Mouse (Mus musculus) urinary bladder, postnatal 10 days (tissue): ENCODE measurements around the gene Fate1.
"Not testable (repeated sequence)": the region's sequence is repeated elsewhere in the genome, so short reads cannot be mapped to it uniquely, and the experiment has no call there.

Experiments
- DNase-seq: peaks from one replicate; pipeline ENCODE4 v3.0.0; 2022; ENCODE audit warnings: low spot score

Fate1 gene

DNA sequence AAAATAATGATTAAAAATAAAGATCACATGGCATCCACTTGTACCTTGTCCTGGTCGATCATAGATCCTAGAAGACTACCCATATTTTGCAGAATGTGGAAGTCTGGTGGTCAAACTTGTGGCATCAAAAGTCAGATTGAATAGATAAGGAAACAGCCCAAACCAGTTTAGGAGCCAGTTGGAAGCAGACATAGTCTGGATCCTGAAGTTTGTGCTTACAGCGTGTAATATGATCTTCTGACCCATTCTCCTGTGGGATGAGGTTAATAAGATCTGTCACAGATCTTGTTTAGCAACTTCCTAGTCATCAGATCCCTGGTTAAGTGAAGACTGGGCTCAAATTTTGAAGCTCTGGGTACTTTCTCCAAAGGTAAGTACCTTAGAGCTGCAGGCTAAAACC lies at the start of gene Fate1:
Gene Fate1, plus strand, starts transcription at position 301 of the 400 bp plus-strand sequence.
- DNase-seq: no peak

- DNase-seq: no peak
These were observed 26.2 kb upstream of the Fate1 start for GRCm38 (mm10) chrX:71946631-71947030.

DNA sequence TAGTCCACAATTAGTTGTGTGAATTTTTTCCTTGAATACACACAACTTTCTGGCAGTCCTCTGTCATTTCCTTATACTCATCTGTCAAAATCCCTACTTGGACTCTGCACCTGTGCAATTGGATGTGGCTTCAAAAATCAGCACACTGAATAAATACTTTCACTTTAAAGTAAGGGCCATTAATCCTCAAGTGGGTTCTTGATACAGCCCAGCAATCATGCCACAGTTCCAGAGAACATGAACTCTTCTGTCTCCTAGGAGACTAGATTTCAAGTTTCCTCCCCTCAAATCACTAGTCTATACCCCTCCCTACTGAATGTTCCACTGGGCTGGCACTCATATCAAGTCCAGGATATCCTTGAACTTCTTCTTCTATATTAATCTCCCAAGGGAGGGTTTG lies 14.4 kb upstream of the Fate1 start:
- DNase-seq: no peak

GRCm38 (mm10) chrX:71962073-71963051 lies 10.4 kb upstream of the Fate1 start, which contains the start of gene Prrg3:
Gene Prrg3 (plus strand): TSS chrX:71962624.
- DNase-seq: peak; percentile 8

- DNase-seq: no peak
These were observed 9.4 kb upstream of the Fate1 start for GRCm38 (mm10) chrX:71963275-71963912.

GRCm38 (mm10) chrX:71968216-71968615 lies 4.6 kb upstream of the Fate1 start:
- no peak for DNase-seq

- no peak for DNase-seq
These were observed 4.0 kb upstream of the Fate1 start for GRCm38 (mm10) chrX:71968816-71969215.

- no peak for DNase-seq
These were observed 1.5 kb upstream of the Fate1 start for GRCm38 (mm10) chrX:71971325-71971724.

GRCm38 (mm10) chrX:71977681-71978080 lies 4.9 kb downstream of the Fate1 start:
- DNase-seq: not testable (repeated sequence)

GRCm38 (mm10) chrX:71980443-71980842 lies 7.7 kb downstream of the Fate1 start:
- no peak for DNase-seq

DNA sequence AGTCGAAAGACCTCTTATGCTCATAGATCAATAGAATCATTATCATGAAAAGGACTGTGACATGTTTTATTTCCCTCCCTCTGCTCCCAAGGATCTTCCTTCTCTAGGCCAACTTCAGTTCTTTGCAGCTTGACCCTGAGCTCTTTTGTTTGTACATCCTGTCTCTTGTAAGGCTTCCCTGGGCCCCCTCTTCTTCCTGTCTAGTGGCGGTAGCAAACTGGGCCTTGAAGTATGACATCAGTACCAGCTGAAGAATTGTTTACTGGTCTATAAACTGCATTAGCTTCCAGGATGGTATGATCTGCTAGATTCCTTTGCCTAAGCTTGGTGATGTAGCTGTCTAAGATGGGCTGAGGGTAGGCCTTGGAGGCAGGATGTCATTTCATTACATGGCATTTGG lies 8.5 kb downstream of the Fate1 start:
- DNase-seq: no peak

- DNase-seq: no peak
These were observed 10.4 kb downstream of the Fate1 start for GRCm38 (mm10) chrX:71983205-71983604.

DNA sequence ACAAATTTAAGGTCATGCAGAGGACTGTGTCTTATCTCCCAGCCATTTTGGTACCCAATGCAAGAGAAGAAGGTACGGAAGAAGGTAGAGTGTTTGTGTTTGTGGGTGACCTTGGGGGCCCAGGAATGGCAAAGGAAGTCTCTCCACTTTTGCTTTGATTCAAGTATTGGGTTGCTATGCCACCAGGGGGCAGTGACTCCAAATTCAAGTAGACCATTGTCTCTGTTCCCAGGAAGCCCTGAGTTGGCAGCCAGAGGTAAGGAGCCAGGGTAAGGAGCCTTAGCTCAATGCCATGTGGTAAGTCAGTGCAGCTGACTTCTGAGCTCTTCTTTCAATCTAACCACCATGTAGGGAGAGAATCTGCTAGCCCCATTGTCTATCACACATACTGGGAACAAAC lies 11.0 kb downstream of the Fate1 start:
- DNase-seq: no peak

DNA sequence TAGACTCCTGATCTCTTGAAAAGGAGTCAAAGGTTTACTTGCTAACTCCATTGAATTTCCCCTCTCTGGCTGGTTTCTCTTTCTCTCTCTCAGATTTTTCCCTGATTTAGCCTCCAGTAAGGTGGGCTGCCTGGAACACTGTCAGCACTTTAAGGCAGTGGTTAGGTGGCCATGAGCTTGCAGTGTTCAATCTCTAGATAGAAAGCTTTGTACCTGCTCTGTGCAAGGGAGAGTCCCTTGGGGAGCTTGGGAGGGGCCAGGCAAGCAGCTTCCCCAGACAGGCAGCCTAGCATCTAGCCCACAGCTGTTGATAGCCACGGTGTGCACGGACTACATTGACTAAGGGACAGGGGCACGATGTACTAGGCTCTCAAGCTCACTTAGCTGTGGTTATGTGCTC lies 18.8 kb downstream of the Fate1 start, which contains the start of gene Cnga2:
Gene Cnga2, plus strand, starts transcription at position 301 of the 400 bp plus-strand sequence.
- DNase-seq: no peak

DNA sequence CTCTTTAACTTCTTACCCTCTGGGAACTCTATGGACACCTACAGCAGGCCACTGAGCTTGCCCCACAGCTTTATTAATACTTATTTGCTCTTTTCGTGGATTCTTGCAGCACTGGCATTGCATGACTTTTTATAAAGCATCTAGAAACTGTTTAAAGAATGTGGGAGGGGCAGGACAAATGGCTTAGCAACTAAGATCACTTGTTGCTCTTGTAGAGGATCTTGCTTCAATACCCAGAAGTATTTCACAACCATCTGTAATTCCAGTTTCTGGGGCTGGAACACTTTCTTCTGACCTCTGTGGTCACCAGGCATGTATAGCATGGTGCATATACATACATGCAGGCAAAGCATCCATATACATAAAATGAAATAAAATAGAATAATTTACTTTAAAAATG lies 23.2 kb downstream of the Fate1 start:
- DNase-seq: no peak

GRCm38 (mm10) chrX:72009930-72010329 lies 37.1 kb downstream of the Fate1 start:
- DNase-seq: no peak

GRCm38 (mm10) chrX:72012236-72012635 lies 39.5 kb downstream of the Fate1 start:
- DNase-seq: no peak

DNA sequence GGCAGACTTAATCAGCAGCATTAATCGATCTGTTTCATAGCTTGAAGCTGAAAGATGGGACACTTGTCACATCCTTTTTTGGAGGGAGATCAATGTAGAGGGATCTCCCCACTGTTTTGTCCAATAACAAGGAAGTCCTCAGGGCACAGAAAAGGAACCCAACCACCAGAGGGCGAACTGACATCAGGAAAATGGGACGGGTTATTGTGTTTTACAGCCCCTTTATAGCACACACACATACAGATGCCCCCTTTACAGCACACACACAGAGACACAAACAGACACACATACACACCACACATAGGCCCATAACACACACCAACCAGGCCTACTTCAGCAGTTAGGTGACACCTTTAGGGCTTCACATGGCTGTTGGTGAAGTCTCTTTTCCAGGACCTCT lies 40.0 kb downstream of the Fate1 start:
- DNase-seq: no peak

- DNase-seq: no peak
These were observed 49.5 kb downstream of the Fate1 start for GRCm38 (mm10) chrX:72022241-72022640.

GRCm38 (mm10) chrX:72022750-72023398 lies 50.1 kb downstream of the Fate1 start:
- no peak for DNase-seq

- no peak for DNase-seq
These were observed 50.8 kb downstream of the Fate1 start for GRCm38 (mm10) chrX:72023542-72023941.
